Mouse (Mus musculus) thymus, adult 2 months (tissue): ENCODE results near the gene Ikbip.

ENCODE experiments used
- CTCF ChIP-seq: fragments of 200-500 bp; IDR thresholded peaks from 2 replicates; pipeline ENCODE4 v1.5.1; 2012; ENCODE audit warnings: mild to moderate bottlenecking, control low read depth, low read length, moderate library complexity, borderline replicate concordance; ENCODE audit not compliant: control insufficient read depth, poor library complexity, insufficient read depth; ENCODE audit errors: extremely low read depth
- POLR2A ChIP-seq: fragments of 200-500 bp; IDR thresholded peaks from 2 replicates; pipeline ENCODE4 v1.6.1; 2012; ENCODE audit warnings: mild to moderate bottlenecking, low read length, control low read depth, moderate library complexity; ENCODE audit not compliant: control insufficient read depth, poor library complexity, insufficient read depth; ENCODE audit errors: extremely low read depth

- TF ChIP-seq CTCF (no peak), POLR2A (no peak)
These were observed 30.0 kb upstream of the Ikbip start for GRCm38 (mm10) chr10:91052734-91053133.
